Mouse (Mus musculus): ENCODE measurements around the gene Tasp1.
"Not testable (repeated sequence)": the region's sequence is repeated elsewhere in the genome, so short reads cannot be mapped to it uniquely, and the experiment has no call there.

Gene Tasp1

DNA sequence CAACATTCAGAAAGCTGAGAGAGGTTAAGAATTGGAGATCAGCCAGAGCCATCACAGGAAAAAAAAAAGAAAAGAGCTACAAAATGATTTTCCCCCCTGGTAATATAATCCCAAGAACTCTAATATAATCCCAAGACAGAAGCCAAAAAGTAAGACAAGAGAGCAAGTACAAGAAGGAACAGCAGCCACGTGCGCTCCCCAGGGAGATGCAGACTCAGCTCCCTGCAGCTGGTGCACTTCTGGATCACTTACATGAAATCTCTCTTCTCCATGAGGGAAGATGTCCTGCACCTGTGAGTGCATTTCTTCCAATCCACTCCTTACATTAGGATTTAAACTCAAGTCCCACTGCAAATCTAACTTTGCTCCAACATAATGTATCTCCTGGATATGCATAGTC lies 134.4 kb downstream of the Tasp1 start:
- ChIA-PET CTCF (no interaction called here), POLR2A (interaction anchor here in 1 of 4 experiments (0.6 kb wide), 1 partner anchor 1850 kb away, joined by 5 read pairs; no protein-coding TSS in a partner anchor)

DNA sequence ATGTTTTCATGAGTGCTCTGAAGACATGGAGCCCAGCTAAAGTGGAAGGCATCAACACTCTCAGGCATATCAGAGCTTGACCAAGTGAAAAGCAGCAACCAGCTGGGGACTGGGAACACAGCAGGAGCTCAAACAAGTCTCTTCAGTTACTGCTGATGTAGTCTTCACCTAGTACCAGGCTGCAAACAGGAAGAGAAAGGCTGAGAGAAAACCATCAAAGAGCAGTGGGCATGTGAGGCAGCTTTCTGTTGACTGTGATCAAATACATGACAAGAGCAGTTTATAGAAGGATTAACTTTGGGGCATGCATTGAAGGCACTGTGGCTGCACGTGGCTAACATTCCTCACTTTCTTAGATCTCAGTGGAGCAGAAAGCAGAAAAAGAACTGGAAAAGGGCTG lies 141.7 kb downstream of the Tasp1 start:
- CTCF ChIA-PET = no interaction called here
- POLR2A ChIA-PET = interaction anchor here in 2 of 4 experiments (0.6 to 1.1 kb wide), 2 partner anchors 16 to 51 kb away, joined by 3 to 6 read pairs; no protein-coding TSS in a partner anchor

DNA sequence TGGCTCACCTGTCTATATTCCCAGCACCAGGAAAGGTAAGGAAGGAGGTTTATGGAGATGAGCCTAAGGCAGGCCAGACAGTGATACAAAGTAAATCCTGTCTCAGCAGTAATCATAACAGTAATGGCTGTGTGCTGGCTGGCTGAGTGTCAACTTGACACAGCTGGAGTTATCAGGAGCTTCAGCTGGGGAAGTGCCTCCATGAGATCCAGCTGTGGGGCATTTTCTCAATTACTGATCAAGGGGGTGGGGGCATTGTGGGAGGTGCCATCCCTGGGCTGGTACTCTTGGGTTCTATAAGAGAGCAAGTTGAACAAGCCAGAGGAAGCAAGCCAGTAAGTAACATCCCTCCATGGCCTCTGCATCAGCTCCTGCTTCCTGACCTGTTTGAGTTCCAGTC lies 145.2 kb downstream of the Tasp1 start:
- POLR2A ChIA-PET, CTCF ChIA-PET: not testable (repeated sequence)

DNA sequence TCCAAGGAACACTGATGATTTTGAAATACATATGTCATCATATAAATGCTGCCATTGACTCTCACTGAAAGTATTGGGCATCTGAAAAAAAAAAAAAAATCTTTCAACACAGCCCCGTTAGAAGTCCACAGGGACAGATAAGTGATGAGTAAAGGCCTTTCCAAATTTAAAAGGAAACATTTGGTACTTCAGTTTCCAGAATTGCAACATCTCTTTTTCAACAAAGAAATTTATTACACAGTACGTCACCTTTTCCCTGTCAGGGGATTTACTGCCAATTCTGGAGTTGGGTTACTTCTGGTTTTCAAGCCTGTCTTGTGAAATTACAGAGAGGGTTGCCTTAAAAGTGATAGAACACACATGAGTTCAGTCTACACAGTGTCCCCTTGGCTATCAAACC lies 146.8 kb downstream of the Tasp1 start:
- CTCF ChIA-PET = no interaction called here
- POLR2A ChIA-PET = interaction anchor here in 1 of 4 experiments (0.6 kb wide), 1 partner anchor 38 kb away, joined by 3 read pairs; no protein-coding TSS in a partner anchor

DNA sequence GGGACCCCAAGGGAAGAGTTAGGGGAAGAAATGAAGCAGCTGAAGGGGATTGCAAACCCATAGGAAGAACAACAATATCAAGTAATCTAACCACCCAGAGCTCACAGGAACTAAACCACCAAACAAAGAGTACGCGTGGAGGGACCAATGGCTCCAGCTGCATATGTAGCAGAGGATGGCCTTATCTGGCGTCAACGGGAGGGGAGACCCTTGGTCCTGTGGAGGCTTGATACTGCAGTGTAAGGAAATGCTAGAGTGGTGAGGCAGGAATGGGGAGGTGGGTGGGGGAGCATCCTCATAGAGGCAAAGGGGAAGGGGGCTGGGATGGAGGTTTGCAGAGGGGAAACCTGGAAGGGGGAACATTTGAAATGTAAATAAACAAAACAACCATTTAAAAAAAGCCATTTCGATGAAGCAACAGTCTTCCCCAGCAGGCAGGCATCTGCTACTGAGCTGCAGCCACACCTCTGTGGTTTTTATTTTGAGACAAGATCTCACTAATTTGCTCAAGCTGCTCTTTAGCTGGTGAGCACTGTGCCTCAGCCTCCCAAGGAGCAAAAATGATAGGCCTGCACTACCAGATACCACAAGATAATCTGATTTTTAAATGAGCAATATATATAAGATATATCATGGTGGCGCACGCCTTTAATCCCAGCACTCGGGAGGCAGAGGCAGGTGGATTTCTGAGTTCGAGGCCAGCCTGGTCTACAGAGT lies 160.0 kb downstream of the Tasp1 start:
- ChIA-PET POLR2A (interaction anchor here in 1 of 4 experiments (0.7 kb wide), 1 partner anchor 143 kb away, joined by 10 read pairs; no protein-coding TSS in a partner anchor), CTCF (interaction anchor here in 1 of 4 experiments (0.6 kb wide), 1 partner anchor 329 kb away, joined by 4 read pairs; no protein-coding TSS in a partner anchor)

DNA sequence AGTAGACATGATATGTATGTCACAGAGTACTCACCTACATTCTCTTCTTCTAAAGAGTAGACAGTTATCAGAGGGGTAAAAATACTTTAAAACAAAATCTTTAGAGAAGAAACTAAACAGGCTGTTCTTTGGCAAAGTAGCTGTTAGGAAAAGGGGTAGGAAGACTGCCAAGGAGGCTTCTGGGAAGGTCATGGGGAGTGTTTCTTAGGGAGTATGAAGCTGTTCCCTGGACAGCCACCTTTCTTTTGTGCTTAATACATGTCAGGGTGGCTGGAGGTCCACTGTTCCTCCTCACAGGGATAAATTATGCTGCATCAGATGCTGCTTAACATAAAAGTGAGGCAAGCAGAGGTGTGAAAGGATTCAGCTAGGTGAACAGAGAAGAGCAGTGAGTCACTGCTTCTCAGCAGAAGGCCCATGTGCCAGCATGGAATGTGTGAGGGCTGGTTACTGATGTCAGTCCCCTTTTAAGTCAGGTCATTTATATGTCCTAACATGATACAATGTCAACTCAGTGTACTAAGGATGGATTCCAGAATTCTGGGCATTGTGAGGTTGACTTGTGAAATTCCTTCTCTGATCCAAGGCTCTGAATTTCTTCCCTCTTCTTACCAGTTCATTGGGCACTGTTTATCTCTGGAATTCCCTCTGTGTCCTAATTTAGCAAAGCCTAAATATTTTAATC lies 175.1 kb downstream of the Tasp1 start:
- ChIA-PET CTCF (no interaction called here), POLR2A (no interaction called here)

DNA sequence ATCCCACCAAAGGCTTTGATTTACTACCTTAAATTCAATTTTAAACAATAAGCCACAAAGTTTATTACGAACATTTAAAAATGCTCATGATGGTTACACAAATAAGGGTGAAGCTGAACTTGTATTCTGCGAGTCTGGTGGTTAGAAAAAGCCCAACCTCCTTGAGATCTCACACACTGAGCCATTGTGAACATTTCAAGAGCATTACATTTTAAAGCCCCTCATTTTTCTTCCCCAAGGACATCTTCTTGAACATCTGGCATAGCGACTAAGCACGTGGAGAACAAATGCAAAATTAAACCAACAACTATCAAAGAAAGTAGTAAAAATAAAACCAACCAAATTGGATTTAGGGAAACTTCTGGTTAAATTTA lies 182.4 kb downstream of the Tasp1 start:
- ChIA-PET CTCF (no interaction called here), POLR2A (no interaction called here)

DNA sequence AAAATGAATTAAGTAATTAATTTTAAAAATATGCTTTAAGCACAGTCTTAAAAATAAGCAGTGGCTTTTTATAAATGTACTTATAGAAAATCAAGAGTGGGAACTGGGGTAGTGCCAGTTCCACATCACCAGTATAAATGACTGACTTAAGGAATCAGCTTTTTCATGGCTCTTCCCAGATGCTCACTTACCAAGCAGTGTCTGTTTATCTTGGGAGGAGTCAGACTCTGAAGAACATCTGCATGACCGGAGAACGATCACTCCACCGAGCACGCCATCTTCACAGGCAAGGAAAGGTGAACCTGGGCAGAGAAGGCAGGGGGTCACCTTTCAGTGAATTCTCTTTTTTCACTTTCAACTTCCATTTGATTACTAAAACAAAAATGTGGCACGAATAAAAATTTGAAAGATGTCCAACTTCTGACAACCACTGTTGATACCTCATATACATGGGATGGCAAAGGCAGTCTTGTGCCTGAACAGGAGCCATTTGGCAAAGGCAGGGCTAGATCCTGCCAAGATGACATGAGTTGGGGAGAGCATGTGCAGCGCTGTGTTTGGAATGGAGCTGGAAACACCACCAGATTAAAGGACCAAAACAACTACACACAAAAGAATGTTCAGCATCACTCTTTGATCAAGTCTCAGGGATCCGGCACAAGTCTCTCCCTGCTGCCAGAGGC lies 182.9 kb downstream of the Tasp1 start:
- CTCF ChIA-PET = no interaction called here

DNA sequence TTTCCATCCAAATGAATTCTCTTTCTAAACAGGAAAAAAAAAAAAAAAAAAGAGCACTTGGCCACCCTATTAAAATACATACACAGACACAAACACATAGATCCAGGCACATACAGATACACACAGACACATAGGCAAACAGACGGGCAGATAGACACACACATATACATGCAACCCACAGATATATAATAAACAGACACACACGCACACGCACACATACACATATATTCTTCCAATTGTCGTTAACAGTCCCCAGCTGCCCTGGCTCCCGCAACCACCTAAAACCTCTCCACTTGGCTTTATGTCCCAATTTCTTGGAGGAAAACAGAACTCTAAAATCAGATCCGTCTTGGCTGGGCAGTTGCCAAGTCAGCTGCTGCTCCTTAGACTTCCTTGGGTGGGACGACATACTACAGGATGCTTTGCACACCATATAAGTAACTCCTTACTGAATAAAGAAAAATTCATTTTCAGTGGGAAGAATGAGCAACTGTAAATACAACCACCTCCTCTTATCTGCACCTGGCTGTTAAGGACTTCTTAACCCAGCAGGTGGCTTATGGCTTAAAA lies 188.5 kb downstream of the Tasp1 start:
- CTCF ChIA-PET = no interaction called here
- POLR2A ChIA-PET = no interaction called here

More for the DNA sequence above, 182.9 kb downstream of the Tasp1 start:
- POLR2A ChIA-PET = no interaction called here

DNA sequence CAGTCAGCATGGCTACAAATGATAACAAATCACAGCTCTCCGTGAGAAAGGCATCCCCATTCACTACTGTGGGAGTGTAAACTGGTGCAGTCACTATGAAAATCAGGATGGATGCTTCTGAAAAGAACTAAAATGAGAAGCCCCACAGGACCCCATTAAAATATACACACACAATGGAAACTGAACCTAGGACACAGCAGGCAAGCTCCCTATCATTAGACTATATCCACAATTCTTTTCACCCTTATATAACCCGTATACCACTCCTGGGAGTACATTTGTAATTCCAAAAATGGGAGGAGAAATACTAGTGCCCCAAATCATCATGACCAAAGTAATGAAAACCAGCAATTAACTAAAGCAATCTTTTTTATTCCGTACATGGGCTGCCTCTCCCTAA lies 190.7 kb downstream of the Tasp1 start:
- CTCF ChIA-PET = interaction anchor here in 1 of 4 experiments (0.6 kb wide), 1 partner anchor 198 kb away, joined by 9 read pairs; the partner anchor contains the start of gene Ism1
- POLR2A ChIA-PET = no interaction called here

DNA sequence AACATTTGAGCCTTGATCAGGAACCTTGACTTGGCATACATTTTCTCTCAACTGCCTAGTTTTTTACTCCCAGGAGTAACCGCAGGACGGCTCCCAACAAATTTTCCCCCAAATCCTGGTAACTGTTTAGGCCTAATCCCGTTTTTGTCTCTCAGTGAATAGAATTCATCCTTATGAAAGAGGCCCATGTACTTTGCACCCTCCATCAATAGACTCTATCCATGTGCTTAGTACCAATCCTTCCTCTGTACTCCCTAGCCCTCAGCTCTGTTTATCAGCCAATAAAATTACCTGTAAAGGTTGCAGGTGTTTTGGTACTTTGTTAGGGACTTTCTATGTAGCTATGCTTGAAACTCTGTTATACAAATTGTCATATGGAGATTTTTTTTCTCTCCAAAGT lies 192.4 kb downstream of the Tasp1 start:
- ChIA-PET CTCF (no interaction called here), POLR2A (no interaction called here)

DNA sequence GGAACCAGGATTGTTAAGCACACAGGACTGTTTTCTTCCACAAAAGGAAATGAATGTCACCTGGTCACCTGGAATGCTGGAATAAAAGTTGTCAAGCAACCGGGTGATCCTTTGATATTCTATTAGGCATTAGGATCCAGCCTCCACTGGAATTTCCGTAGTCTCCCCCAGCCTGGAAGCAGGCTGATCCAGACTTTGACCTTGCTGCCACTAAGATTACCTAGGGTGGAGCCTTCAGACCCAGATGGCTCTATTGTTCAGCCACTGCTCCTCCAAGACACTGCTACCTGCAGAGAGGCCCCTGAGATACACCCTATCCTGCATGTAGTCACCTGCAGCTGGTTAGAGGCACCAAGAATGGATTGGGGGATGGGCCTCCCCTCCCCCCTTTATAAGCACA lies 192.8 kb downstream of the Tasp1 start:
- POLR2A ChIA-PET = interaction anchor here in 1 of 4 experiments (0.5 to 0.7 kb wide), 2 partner anchors 51 to 61 kb away, joined by 3 to 6 read pairs; no protein-coding TSS in a partner anchor
- CTCF ChIA-PET = no interaction called here

DNA sequence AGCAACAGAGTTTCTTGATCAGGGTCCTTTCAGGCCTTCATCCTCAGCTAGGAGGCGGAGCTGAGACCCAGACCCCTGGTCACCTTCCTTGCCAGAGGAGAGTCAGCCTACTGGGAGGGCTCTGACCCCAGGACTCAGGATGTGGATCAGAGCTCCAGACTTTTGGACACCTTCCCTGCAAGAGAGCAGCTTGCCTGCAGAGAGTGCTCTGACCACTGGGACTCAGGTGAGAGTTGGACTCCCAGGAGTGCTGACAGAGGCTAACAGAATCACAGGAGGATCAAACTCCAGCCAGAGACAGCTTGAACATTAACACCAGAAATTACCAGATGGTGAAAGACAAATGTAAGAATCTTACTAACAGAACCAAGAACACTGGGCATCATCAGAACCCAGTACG lies 197.5 kb downstream of the Tasp1 start:
- CTCF ChIA-PET, POLR2A ChIA-PET: not testable (repeated sequence)

DNA sequence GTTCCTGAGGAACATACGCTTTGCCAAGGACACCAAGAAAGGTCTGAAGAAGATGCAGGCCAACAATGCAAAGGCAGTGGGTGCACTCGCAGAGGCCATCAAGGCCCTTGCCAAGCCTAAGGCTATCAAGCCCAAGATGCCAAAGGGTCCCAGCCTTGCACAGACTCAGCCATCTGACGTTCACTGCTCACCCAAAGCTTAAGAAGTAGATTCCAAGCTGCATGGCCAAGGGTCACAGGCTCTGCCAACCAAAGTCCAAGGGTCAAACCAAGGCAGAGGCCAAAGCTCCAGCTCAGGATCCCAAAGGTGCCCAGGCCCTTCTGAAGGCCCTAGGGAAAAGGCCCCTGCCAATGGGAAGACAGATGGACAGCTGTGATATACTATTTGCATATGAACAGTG lies 203.2 kb downstream of the Tasp1 start:
- CTCF ChIA-PET = not testable (repeated sequence)

DNA sequence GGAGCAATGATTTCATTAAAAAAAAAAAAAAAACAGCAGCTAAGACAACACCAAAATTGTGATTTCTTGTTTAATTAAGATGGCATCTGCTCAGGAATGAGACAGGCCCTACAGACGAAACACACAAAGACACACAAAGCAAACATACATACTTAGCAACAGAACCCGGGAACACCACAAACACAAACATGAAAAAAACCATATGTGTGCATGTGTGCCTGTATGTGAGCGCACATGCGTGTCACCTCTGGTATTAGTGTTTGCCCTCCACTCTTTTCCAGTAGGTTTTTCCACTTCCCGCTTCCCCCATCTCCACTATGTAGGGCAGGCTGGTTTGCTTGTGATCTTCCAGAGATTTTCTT lies 206.5 kb downstream of the Tasp1 start:
- CTCF ChIA-PET = no interaction called here
- POLR2A ChIA-PET = interaction anchor here in 1 of 4 experiments (0.7 kb wide), 1 partner anchor 78 kb away, joined by 6 read pairs; no protein-coding TSS in a partner anchor

More for the DNA sequence above, 203.2 kb downstream of the Tasp1 start:
- POLR2A ChIA-PET = not testable (repeated sequence)

DNA sequence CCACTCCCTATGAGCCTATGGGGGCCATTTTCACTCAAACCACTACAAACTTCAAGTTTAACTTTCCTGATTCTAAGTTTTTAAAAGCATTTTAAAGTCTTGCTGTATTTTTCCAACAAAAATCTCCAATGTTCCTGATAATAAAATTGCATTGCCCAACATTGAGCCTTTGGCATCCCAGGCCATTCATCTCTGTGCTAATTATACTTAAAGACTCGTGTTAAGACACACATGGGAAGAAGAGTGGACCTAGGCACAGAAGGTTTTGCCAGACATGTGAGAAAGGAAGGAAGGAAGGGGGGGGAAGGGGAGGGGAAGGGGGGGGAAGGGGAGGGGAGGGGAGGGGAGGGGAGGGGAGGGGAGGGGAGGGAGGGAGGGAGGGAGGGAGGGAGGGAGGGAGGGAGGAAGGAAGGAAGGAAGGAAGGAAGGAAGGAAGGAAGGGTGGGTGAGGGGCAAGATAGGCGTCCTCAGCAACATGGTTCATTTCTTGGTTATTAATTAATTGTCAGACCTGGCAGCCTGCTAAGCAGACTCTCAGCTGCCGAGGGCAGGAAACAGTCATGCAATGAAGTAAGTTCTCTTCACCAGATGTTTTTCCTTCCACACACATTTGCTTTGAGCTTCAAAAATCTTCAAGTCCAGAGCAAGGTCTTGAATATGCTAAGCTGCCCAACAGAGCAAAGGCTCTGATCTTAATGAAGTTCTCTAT lies 207.0 kb downstream of the Tasp1 start:
- ChIA-PET CTCF (no interaction called here), POLR2A (interaction anchor here in 1 of 4 experiments (0.7 kb wide), 1 partner anchor 78 kb away, joined by 6 read pairs; no protein-coding TSS in a partner anchor)

DNA sequence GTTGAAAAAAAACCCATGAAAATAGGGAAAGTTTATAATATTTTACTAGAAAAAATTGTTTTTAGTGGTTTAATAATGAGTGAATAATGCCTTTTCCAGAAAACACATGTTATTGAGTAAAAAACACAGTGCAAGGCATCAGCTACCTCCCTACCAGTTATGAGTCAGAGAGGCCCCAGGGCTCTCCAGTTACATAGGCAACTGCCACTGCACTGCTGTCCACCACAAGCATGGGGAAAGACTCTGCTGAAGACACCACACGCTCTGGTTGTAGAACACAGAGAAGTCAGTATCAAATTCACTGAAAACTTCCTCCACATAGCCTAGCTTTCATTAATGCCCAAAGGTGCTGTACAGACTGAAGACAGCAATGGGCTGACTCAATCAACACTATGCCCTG lies 217.0 kb downstream of the Tasp1 start:
- CTCF ChIA-PET = no interaction called here
- POLR2A ChIA-PET = no interaction called here

DNA sequence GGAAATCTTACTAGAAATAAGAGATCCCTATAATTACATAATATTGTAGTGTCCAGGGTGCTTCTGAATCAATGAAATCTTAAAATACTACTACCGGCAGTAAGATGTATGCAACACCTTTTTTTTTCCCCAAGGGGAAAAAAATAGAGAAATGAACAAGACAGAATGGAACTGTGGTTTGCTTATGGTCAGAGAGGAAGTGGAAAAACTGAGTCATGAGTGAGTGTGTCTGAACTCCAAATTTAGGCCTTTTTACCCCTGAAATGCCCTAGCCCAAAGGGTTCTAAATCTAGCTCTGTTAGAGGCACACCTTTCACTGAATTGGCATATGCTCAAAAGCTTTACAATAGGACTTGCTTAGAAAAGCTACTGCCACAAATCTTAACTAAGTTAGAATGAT lies 225.2 kb downstream of the Tasp1 start:
- ChIA-PET CTCF (no interaction called here), POLR2A (no interaction called here)

DNA sequence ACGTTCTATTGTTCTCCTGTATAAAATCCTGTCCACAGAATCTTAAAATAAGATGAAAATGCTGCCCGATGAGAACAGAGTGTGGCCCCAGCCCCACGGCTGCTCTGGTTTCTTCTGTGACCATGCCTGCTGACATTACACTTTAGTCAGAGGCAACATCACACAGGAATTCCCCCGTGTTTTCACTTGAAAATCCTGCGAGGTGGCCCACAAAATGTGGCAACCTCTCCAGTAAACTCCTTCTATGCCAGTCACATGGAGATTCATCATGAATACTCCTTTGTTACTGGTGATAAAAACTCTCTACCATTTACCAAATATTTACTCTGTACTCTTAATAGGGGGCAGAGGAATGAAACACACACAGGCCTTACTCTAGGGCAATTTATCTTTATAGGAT lies 225.7 kb downstream of the Tasp1 start:
- ChIA-PET CTCF (no interaction called here), POLR2A (no interaction called here)

Measured in embryonic stem cell, embryonic (primary cell).